Mouse (Mus musculus) macrophage (primary cell): Measurements from ENCODE around the gene Bcor. TPM values are rescaled to one million over a fixed set of nuclear protein-coding genes. Genes with fewer than 3 reads are reported as not detected.

ENCODE experiments used
- H3K27ac ChIP-seq: fragments of 350-480 bp; formaldehyde crosslinking; 2 replicates; pipeline ENCODE4 v1.9.0; 2021
- H3K36me3 ChIP-seq: fragments of 350-480 bp; formaldehyde crosslinking; 2 replicates; pipeline ENCODE4 v1.9.0; 2021; ENCODE audit errors: inconsistent target
- H3K4me3 ChIP-seq: fragments of 350-480 bp; formaldehyde crosslinking; 2 replicates; pipeline ENCODE4 v1.9.0; 2021; ENCODE audit errors: inconsistent target
- H3K79me2 ChIP-seq: fragments of 350-480 bp; formaldehyde crosslinking; 2 replicates; pipeline ENCODE4 v1.9.0; 2021; ENCODE audit errors: inconsistent target
- WGBS: methylation state at CpG from one replicate; pipeline ENCODE4 v1.1.7; 2026; ENCODE audit warnings: inconsistent platforms; ENCODE audit not compliant: missing documents; 5-methylcytosine and 5-hydroxymethylcytosine counted together
- polyA plus RNA-seq: library from polyadenylated mRNA; stranded (reverse); fragments of 250-400 nt; gene quantifications from 3 replicates; pipeline ENCODE4 v1.2.4, GENCODE M21; 2018; ENCODE audit warnings: inconsistent platforms

Bcor gene
- polyA plus RNA-seq, 1 experiment from 2014 or later, result 13.3 TPM

GRCm38 (mm10) chrX:12123687-12124087, 36.5 kb downstream of the Bcor start:
- 13% methylated on average over 6 of the region's 6 CpGs for WGBS
- H3K4me3 ChIP-seq, result no peak overlapping the region
- peak overlapping the region; percentile 25; the same call in 1 of the 2 replicates for H3K27ac ChIP-seq
- no peaks in the 10 kb centered on the region for H3K79me2 ChIP-seq
- H3K36me3 ChIP-seq, result no peaks in the 10 kb centered on the region

GRCm38 (mm10) chrX:12122594-12123331, 37.4 kb downstream of the Bcor start:
- 10% methylated on average over 20 of the region's 21 CpGs for WGBS
- H3K4me3 ChIP-seq, result no peak overlapping the region; the same call in 1 of the 2 replicates

GRCm38 (mm10) chrX:12119476-12119875, 40.7 kb downstream of the Bcor start:
- H3K36me3 ChIP-seq, result no peaks in the 10 kb centered on the region
- H3K4me3 ChIP-seq, result no peak overlapping the region
- WGBS, result 100% methylated on average over 1 of the region's 1 CpGs
- H3K79me2 ChIP-seq, result no peaks in the 10 kb centered on the region
- no peak overlapping the region for H3K27ac ChIP-seq

More at GRCm38 (mm10) chrX:12122594-12123331, 37.4 kb downstream of the Bcor start:
- H3K27ac ChIP-seq, result peak overlapping the region; percentile 72
- H3K79me2 ChIP-seq, result no peaks in the 10 kb centered on the region
- no peaks in the 10 kb centered on the region for H3K36me3 ChIP-seq

GRCm38 (mm10) chrX:12116128-12116527, 44.0 kb downstream of the Bcor start:
- H3K4me3 ChIP-seq, result no peak overlapping the region
- H3K79me2 ChIP-seq, result no peaks in the 10 kb centered on the region
- no peaks in the 10 kb centered on the region for H3K36me3 ChIP-seq
- H3K27ac ChIP-seq, result no peak overlapping the region
- 74% methylated on average over 7 of the region's 7 CpGs for WGBS

GRCm38 (mm10) chrX:12112166-12112565, 48.0 kb downstream of the Bcor start:
- WGBS, result 94% methylated on average over 4 of the region's 4 CpGs
- no peak overlapping the region for H3K4me3 ChIP-seq
- no peaks in the 10 kb centered on the region for H3K36me3 ChIP-seq
- H3K79me2 ChIP-seq, result no peaks in the 10 kb centered on the region
- H3K27ac ChIP-seq, result no peak overlapping the region

DNA sequence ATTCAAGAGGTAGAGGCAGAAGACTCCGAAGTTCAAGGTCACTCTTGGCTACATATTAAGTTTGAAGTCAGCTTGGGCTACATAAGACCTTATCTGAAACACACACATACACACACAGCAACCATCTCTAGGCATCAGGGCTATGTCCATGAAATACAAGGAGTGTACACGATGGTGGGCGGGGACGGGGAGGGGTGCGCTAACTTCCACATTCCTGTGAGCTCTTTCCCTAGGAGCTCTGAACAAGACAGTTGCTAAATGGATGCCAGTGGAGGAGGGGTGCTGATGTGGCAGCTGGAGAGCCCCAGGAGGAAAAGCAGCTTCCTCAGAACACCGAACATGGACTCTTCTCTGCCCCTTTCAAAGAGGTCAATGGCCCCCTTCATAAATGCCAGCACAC, 49.6 kb downstream of the Bcor start:
- Histone ChIP-seq H3K4me3 (no peak overlapping the region), H3K27ac (no peak overlapping the region), H3K36me3 (no peaks in the 10 kb centered on the region), H3K79me2 (no peaks in the 10 kb centered on the region)
- 94% methylated on average over 6 of the region's 6 CpGs for WGBS

DNA sequence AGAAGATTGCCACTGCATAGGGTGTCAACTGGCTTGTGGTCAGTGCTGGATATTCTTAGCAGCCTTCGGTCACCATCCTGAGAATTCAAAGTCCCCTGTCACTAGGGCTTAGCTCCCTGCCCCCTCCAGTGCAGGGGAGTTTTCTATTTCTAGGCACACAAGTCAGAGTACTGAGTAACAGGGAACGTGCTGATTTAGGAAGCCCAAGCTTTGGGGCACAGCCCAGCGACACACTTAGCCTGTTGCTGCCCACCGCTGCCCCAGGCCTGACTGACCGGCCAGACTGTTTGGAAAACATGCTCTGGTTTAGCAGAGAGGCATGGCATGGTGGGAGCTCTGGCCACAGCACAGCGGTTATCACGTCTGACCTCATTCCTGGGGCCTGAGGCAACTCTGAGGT, 54.8 kb downstream of the Bcor start:
- H3K27ac ChIP-seq, result no peak overlapping the region
- no peaks in the 10 kb centered on the region for H3K79me2 ChIP-seq
- no peak overlapping the region for H3K4me3 ChIP-seq
- H3K36me3 ChIP-seq, result no peaks in the 10 kb centered on the region
- 88% methylated on average over 7 of the region's 7 CpGs for WGBS

GRCm38 (mm10) chrX:12096783-12097526, 63.2 kb downstream of the Bcor start:
- 84% methylated on average over 12 of the region's 12 CpGs for WGBS
- no peak overlapping the region for H3K27ac ChIP-seq
- no peak overlapping the region for H3K4me3 ChIP-seq
- no peaks in the 10 kb centered on the region for H3K36me3 ChIP-seq
- H3K79me2 ChIP-seq, result no peaks in the 10 kb centered on the region

DNA sequence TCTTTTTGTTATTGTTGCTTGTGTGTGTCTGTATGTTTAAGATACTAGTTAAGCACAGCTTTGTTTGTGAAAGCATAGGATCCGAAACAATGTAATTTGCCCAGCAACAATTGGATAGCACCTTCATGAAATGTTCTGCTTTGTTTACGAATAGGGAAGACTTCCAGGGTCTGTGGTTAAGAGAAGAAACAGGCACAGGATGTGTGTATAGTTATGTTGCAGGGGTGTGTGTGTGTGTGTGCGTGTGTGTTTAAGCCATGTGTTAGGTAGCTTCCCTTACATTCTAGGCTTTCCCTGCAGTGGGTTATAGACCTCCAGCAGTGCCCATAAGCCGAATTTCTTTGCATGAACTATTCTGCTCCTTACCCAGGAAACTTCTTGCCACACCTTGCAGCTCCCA, 66.8 kb downstream of the Bcor start:
- Histone ChIP-seq H3K27ac (no peak overlapping the region), H3K4me3 (no peak overlapping the region), H3K36me3 (no peaks in the 10 kb centered on the region), H3K79me2 (no peaks in the 10 kb centered on the region)
- 52% methylated on average over 3 of the region's 4 CpGs for whole genome bisulfite sequencing

DNA sequence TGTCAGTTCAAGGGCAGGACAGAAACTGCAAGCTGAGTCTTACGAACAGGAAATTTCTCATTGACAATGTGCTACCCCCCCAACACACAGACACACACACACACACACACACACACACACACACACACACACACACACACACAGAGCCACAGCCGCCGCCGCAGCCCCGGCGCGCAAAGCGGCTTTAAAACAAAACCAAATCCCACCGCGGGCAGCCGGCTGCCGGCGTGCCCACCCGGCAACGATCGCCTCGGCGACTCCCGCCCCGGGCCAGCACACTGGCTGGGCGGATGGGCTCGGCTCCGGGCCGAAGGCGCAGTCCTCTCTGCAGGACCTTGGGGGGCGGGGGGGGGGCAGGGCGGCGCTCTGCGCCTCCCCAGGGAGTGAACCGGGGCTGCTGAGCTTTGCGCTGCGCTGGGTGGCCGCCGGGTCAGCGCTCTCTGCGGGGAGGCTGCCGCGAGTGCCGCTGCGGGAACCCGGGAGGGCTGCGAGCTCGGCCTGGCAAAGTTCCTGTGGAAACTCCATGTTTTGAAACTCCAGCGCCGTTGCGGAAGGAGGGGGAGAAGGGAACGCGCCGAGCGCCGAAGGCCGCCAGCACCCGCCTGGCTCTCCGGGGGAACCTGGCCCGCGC, 68.6 kb downstream of the Bcor start:
- 9% methylated on average over 32 of the region's 56 CpGs for WGBS

GRCm38 (mm10) chrX:12090871-12091404, 69.2 kb downstream of the Bcor start:
- 3% methylated on average over 35 of the region's 47 CpGs for WGBS
- no peaks in the 10 kb centered on the region for H3K79me2 ChIP-seq
- no peaks in the 10 kb centered on the region for H3K36me3 ChIP-seq
- no peak overlapping the region for H3K4me3 ChIP-seq
- H3K27ac ChIP-seq, result peak overlapping the region; percentile 31

More for the DNA sequence above, 68.6 kb downstream of the Bcor start:
- no peaks in the 10 kb centered on the region for H3K36me3 ChIP-seq
- H3K79me2 ChIP-seq, result no peaks in the 10 kb centered on the region
- no peak overlapping the region for H3K4me3 ChIP-seq
- H3K27ac ChIP-seq, result 0 out of 2 replicates have a peak overlapping the region, but pooled peaks have one; percentile 21

DNA sequence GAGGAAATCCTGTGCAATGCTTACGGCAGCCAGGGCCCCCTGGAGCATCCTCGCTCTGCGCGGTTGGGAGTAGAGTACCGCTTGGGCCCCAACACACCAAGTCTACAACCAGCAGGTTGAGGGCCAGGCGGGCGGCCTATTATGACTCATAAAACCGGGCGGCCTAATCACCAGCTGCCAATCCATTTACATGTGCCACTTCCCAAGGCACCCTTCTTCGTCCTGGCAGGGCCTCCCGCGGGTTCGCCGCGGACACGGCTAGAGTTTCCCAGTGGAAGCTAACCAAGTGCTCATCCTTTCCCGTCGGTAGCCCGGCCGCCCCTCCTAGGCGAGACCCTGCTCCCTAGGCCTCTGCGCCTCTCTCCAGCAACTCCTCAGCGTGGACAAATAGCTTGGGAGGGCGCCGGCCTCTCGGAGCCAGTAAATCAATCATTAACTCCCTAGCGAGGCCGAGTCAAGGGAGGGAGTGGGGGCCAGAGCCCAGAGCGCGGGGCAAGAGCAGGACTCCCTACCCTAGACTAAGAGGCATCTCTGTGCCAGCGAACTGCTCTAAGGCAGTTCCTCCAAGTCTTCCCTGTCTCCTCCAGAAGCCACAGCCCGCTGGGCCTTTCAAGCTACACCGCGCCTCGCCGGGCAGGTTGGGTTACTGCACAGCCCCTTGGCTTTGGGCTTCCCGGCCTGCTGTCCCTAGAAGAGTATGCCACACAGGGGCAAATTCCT, 69.8 kb downstream of the Bcor start:
- no peak overlapping the region for H3K4me3 ChIP-seq
- no peaks in the 10 kb centered on the region for H3K36me3 ChIP-seq
- WGBS, result 27% methylated on average over 30 of the region's 37 CpGs
- no peaks in the 10 kb centered on the region for H3K79me2 ChIP-seq
- peak overlapping the region; percentile 31 for H3K27ac ChIP-seq

DNA sequence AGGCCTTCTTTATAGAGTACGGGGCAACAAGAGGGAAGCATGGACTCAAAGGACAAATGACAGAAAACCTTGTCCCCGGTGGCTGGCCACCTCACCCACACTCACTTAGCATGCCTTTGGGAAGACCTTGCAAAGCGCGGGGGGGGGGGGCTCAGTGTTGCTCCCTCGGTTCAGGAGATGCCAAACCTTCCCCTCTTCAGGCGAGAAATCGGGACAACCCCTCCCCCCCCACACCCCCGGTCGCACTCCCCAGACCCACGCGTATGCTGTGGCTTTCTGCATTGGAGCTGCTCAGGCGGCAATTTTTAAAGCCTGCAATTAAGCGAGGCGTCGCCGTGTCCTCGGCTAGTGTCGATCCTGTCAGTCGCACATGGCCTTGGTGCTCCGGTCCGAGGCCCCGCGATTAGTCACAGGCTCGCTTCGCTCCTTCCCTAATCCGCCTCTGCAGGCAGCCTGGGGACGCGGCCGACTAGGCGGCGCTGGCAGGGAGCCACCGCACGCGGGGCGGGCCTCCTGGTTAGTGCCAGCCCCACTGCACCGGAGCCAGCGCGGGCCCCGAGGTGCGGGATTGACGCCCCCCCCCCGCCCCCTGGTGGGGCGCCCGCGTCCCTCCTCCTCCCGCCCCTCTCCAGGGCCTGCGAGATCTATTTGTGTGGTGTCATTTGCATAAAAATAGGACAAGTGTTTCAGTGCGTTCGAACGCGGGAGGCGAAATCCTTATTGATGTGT, 70.6 kb downstream of the Bcor start:
- Histone ChIP-seq H3K27ac (peak overlapping the region; percentile 54), H3K4me3 (no peak overlapping the region)
- WGBS, result 16% methylated on average over 43 of the region's 52 CpGs

GRCm38 (mm10) chrX:12089027-12089340, 71.2 kb downstream of the Bcor start:
- 20% methylated on average over 10 of the region's 13 CpGs for WGBS
- no peaks in the 10 kb centered on the region for H3K79me2 ChIP-seq
- H3K4me3 ChIP-seq, result no peak overlapping the region
- no peaks in the 10 kb centered on the region for H3K36me3 ChIP-seq
- H3K27ac ChIP-seq, result peak overlapping the region; percentile 54

More for the DNA sequence above, 70.6 kb downstream of the Bcor start:
- Histone ChIP-seq H3K36me3 (no peaks in the 10 kb centered on the region), H3K79me2 (no peaks in the 10 kb centered on the region)
